8 mouse cellular contexts compared by ENCODE assay signal in genomic region chr11:30367373-30368225, GRCm38 (mm10).
DNase-seq lines count a peak whose midpoint lies in the region; ATAC-seq lines count a peak whose summit lies in the region.

No protein-coding gene starts in this region.

- 54% methylated on average over 5 of the region's 5 CpGs for WGBS in embryonic facial prominence, embryonic 13.5 days
- 56% methylated on average over 5 of the region's 5 CpGs for WGBS in embryonic facial prominence, embryonic 10.5 days

- ATAC-seq in embryonic facial prominence, embryonic 13.5 days (ENCODE audit: insufficient number of reproducible peaks, insufficient read depth, low FRiP score, low TSS enrichment, low read depth) = no peak
- peak; percentile 70 for ATAC-seq in frontal cortex, adult (ENCODE audit: low TSS enrichment)

- no peak overlapping the region for H3K9ac ChIP-seq in embryonic facial prominence, embryonic 13.5 days

- no peaks in the 10 kb centered on the region for H3K36me3 ChIP-seq in embryonic facial prominence, embryonic 13.5 days
- H3K36me3 ChIP-seq in embryonic facial prominence, embryonic 10.5 days (replicated peaks) = no peaks in the 10 kb centered on the region

- H3K27ac ChIP-seq in embryonic facial prominence, embryonic 13.5 days = peak overlapping the region; percentile 39
- no peak overlapping the region for H3K27ac ChIP-seq in embryonic facial prominence, embryonic 10.5 days (replicated peaks)

- no peaks in the 10 kb centered on the region for H3K27me3 ChIP-seq in embryonic facial prominence, embryonic 13.5 days
- H3K27me3 ChIP-seq in embryonic facial prominence, embryonic 10.5 days (replicated peaks; ENCODE audit: low read depth, poor library complexity, severe bottlenecking) = no peaks in the 10 kb centered on the region

- DNase-seq in embryonic facial prominence, embryonic 10.5 days (ENCODE audit: low spot score) = no peak
- DNase-seq in Muller cell, postnatal 12 days (ENCODE audit: inconsistent ontology term) = peak; percentile 65
- DNase-seq in layer of hippocampus, postnatal 14 days (ENCODE audit: low spot score in 2 of 2) = peak; percentile 20 to 72
- DNase-seq in testis, postnatal 14 days (ENCODE audit: low spot score) = peak; percentile 59
- DNase-seq in lung, postnatal 25 days (ENCODE audit: low spot score) = no peak
- DNase-seq in ovary, postnatal 14 days (ENCODE audit: low spot score) = no peak

- no peaks in the 10 kb centered on the region for H3K9me3 ChIP-seq in embryonic facial prominence, embryonic 13.5 days
- H3K9me3 ChIP-seq in embryonic facial prominence, embryonic 10.5 days = no peaks in the 10 kb centered on the region

- H3K4me3 ChIP-seq in embryonic facial prominence, embryonic 13.5 days = no peak overlapping the region
- no peak overlapping the region for H3K4me3 ChIP-seq in embryonic facial prominence, embryonic 10.5 days

- no peak overlapping the region for H3K4me2 ChIP-seq in embryonic facial prominence, embryonic 13.5 days

- 0 out of 2 replicates have a peak, but pooled peaks cover 4% of the 10 kb centered on the region for H3K4me1 ChIP-seq in embryonic facial prominence, embryonic 13.5 days
- H3K4me1 ChIP-seq in embryonic facial prominence, embryonic 10.5 days = peaks cover 2% of the 10 kb centered on the region; the same call in 1 of the 2 replicates

Comparison
In these comparisons a context has a peak if more than half of its experiments do, and no peak if none do; other contexts are left out.
1. DNase-seq: peak in Muller cell, postnatal 12 days (single experiment), layer of hippocampus, postnatal 14 days (2 of 2) and testis, postnatal 14 days (single experiment); none in embryonic facial prominence, embryonic 10.5 days (single experiment), lung, postnatal 25 days (single experiment) and ovary, postnatal 14 days (single experiment).